Mouse (Mus musculus) ES-E14 (cell line): ENCODE measurements at regions not wholly inside any gene's neighbourhood (a gene's known extent, or its start where the extent isn't known, plus 50 kb on each side); places are given as distances from the start of the nearest gene placed in this dataset.

ENCODE experiments used
- MAFK ChIP-seq: IDR thresholded peaks from 2 replicates; pipeline ENCODE4 v1.6.1; 2014; ENCODE audit warnings: mild to moderate bottlenecking, low read depth, low read length, inconsistent platforms; ENCODE audit not compliant: insufficient read depth
- ZC3H11A ChIP-seq: IDR thresholded peaks from 2 replicates; pipeline ENCODE4 v1.6.1; 2012; ENCODE audit warnings: low read depth, mild to moderate bottlenecking, inconsistent platforms, low read length, borderline replicate concordance

DNA sequence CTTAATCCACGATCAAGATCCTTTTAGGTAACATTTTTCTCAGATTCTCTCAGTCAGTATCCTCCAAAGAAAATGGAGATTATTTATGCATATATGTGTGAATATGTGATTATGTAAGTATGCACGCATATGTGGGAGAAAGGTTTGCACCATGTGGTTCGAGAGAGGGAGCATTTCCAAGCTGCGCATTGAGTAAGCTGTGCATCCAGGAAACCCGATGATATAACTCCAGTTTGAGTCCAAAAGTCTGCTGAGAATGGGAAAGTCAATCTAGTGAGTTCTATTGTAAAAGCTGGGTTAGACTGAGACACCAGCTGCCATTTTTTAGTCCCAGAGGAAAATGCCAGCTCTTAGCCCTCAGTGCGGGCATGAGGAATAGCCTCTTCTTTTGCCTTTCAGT is 89.9 kb upstream of the Krr1 start:
- no peak for TF ChIP-seq ZC3H11A
- no peak for TF ChIP-seq MAFK
